Mouse (Mus musculus): ENCODE results near the gene Phxr2. TPM values are rescaled to one million over a fixed set of nuclear protein-coding genes. Genes with fewer than 3 reads are reported as not detected.

The Phxr2 gene
- not detected in 2 replicates for polyA plus RNA-seq (2012; rRNA removed)

GRCm38 (mm10) chr10:99126225-99126624 lies at the start of gene Phxr2:
TSS of gene Phxr2 (minus strand) at chr10:99126325.

GRCm38 (mm10) chr10:99107964-99108363 lies 18.2 kb downstream of the Phxr2 start, which contains the start of gene Galnt4:
TSS of gene Galnt4 (plus strand) at chr10:99108159.

GRCm38 (mm10) chr10:99106703-99107631 lies 19.2 kb downstream of the Phxr2 start, which contains the start of gene Poc1b:
TSS of gene Poc1b (plus strand) at chr10:99107036.

Other genes starting within 250 kb of the Phxr2 start
- gene Atp2b1, start 211.9 kb downstream of the Phxr2 start, polyA plus RNA-seq (2012; rRNA removed): 1.4 and 3.3 TPM in 2 replicates
- 1.6 and 1.9 TPM in 2 replicates for gene Poc1b, start 19.3 kb downstream of the Phxr2 start, polyA plus RNA-seq (2012; rRNA removed)
- gene Galnt4, start 18.2 kb downstream of the Phxr2 start, polyA plus RNA-seq (2012; rRNA removed): 3.4 and 4.3 TPM in 2 replicates
- 13.2 and 17.9 TPM in 2 replicates for gene Dusp6, start 136.9 kb upstream of the Phxr2 start, polyA plus RNA-seq (2012; rRNA removed)

Measured in stomach, adult 2 months (tissue).